Mouse (Mus musculus): ENCODE data around the gene Ifna1. TPM values are rescaled to one million over a fixed set of nuclear protein-coding genes. Genes with fewer than 3 reads are reported as not detected.

The Ifna1 gene
- polyA plus RNA-seq, 1 experiment from 2014 or later = not detected

- H3K4me3 ChIP-seq (ENCODE audit: low read depth, low read length) = no peak within 1 kb of the TSS
- H3K4me1 ChIP-seq (replicated peaks; ENCODE audit: control insufficient read depth, insufficient read depth, low read length) = no peaks in the 10 kb centered on the region
- H3K27ac ChIP-seq (ENCODE audit: low read depth, low read length) = no peak within 1 kb of the TSS
- no peak within 1 kb of the TSS for H3K4me2 ChIP-seq (replicated peaks; ENCODE audit: low read depth, low read length)
- ATAC-seq (ENCODE audit: low FRiP score) (no peak), DNase-seq (ENCODE audit: low spot score) (no peak)
- no peaks in the 10 kb centered on the region for H3K36me3 ChIP-seq (ENCODE audit: control insufficient read depth, insufficient read depth, low read length)
- WGBS = 89% methylated on average over 8 of the region's 8 CpGs
- H3K9me3 ChIP-seq (ENCODE audit: control insufficient read depth, low read length) = no peaks in the 10 kb centered on the region
- no peaks in the 10 kb centered on the region for H3K27me3 ChIP-seq (ENCODE audit: control insufficient read depth, insufficient read depth, low read length)
- no peak within 1 kb of the TSS for H3K9ac ChIP-seq (ENCODE audit: low read depth, low read length)
Observed at GRCm38 (mm10) chr4:88880101-88880500, 30.2 kb downstream of the Ifna1 start, which contains the start of gene Ifne. Ifne (minus strand) TSS chr4:88880201.

DNA sequence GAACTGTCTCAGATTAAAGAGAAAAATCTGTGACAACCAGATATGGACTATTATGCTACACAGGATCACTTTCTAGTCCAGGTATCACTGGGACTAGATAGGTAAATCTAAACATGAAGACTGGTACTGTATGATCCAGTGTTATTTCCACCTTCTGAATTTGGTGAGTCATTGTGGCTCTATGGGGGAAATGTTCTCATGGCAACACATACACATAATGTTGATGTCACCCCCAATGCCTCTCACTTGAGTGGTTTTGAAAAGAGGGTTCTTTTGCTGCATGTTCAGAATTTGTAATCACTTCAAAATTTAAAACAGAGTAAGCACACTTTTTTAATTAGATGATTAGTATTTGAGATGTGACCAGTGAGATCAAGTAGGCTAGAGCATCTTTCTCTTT lies 38.3 kb downstream of the Ifna1 start:
- Histone ChIP-seq H3K4me1 (replicated peaks; ENCODE audit: control insufficient read depth, insufficient read depth, low read length) (no peaks in the 10 kb centered on the region), H3K9me3 (ENCODE audit: control insufficient read depth, low read length) (no peaks in the 10 kb centered on the region), H3K36me3 (ENCODE audit: control insufficient read depth, insufficient read depth, low read length) (no peaks in the 10 kb centered on the region), H3K27ac (ENCODE audit: low read depth, low read length) (no peak overlapping the region), H3K4me3 (ENCODE audit: low read depth, low read length) (no peak overlapping the region), H3K27me3 (ENCODE audit: control insufficient read depth, insufficient read depth, low read length) (no peaks in the 10 kb centered on the region), H3K4me2 (replicated peaks; ENCODE audit: low read depth, low read length) (no peak overlapping the region), H3K9ac (ENCODE audit: low read depth, low read length) (no peak overlapping the region)
- ATAC-seq (ENCODE audit: low FRiP score) (no peak), DNase-seq (ENCODE audit: low spot score) (no peak)

- Histone ChIP-seq H3K4me3 (ENCODE audit: low read depth, low read length) (no peak overlapping the region), H3K9ac (ENCODE audit: low read depth, low read length) (no peak overlapping the region), H3K9me3 (ENCODE audit: control insufficient read depth, low read length) (no peaks in the 10 kb centered on the region), H3K27ac (ENCODE audit: low read depth, low read length) (no peak overlapping the region), H3K4me1 (replicated peaks; ENCODE audit: control insufficient read depth, insufficient read depth, low read length) (no peaks in the 10 kb centered on the region), H3K27me3 (ENCODE audit: control insufficient read depth, insufficient read depth, low read length) (no peaks in the 10 kb centered on the region), H3K36me3 (ENCODE audit: control insufficient read depth, insufficient read depth, low read length) (no peaks in the 10 kb centered on the region), H3K4me2 (replicated peaks; ENCODE audit: low read depth, low read length) (no peak overlapping the region)
- DNase-seq (ENCODE audit: low spot score) (no peak), ATAC-seq (ENCODE audit: low FRiP score) (no peak)
Observed at GRCm38 (mm10) chr4:88893201-88893754, 43.4 kb downstream of the Ifna1 start.

Other genes starting within 250 kb of the Ifna1 start
- gene Ifna12, start 246.7 kb upstream of the Ifna1 start, polyA plus RNA-seq (2014; fragmentation: Nextera tagmentation; extraction: Ambion mirVana) = not detected in 2 replicates
- gene C87499, start 215.7 kb upstream of the Ifna1 start, polyA plus RNA-seq (2014; fragmentation: Nextera tagmentation; extraction: Ambion mirVana) = not detected in 2 replicates
- gene Ifna13, start 205.6 kb upstream of the Ifna1 start, polyA plus RNA-seq (2014; fragmentation: Nextera tagmentation; extraction: Ambion mirVana) = not detected in 2 replicates
- not detected in 2 replicates for gene Ifna16, start 173.2 kb upstream of the Ifna1 start, polyA plus RNA-seq (2014; fragmentation: Nextera tagmentation; extraction: Ambion mirVana)
- gene Ifna2, start 166.2 kb upstream of the Ifna1 start, polyA plus RNA-seq (2014; fragmentation: Nextera tagmentation; extraction: Ambion mirVana) = not detected in 2 replicates
- not detected in 2 replicates for gene Ifnab, start 158.7 kb upstream of the Ifna1 start, polyA plus RNA-seq (2014; fragmentation: Nextera tagmentation; extraction: Ambion mirVana)
- 0.77 and 1.2 TPM in 2 replicates for gene Gm26566, start 128.3 kb upstream of the Ifna1 start, polyA plus RNA-seq (2014; fragmentation: Nextera tagmentation; extraction: Ambion mirVana)
- 136 and 150 TPM in 2 replicates for gene Klhl9, start 127.6 kb upstream of the Ifna1 start, polyA plus RNA-seq (2014; fragmentation: Nextera tagmentation; extraction: Ambion mirVana)
- gene Gm13271, start 95.2 kb upstream of the Ifna1 start, polyA plus RNA-seq (2014; fragmentation: Nextera tagmentation; extraction: Ambion mirVana) = not detected in 2 replicates
- gene Gm13283, start 90.0 kb upstream of the Ifna1 start, polyA plus RNA-seq (2014; fragmentation: Nextera tagmentation; extraction: Ambion mirVana) = 0.20 and 0.32 TPM in 2 replicates
- not detected in 2 replicates for gene Gm13290, start 76.3 kb upstream of the Ifna1 start, polyA plus RNA-seq (2014; fragmentation: Nextera tagmentation; extraction: Ambion mirVana)
- gene Gm13289, start 73.2 kb upstream of the Ifna1 start, polyA plus RNA-seq (2014; fragmentation: Nextera tagmentation; extraction: Ambion mirVana) = not detected in 2 replicates
- gene Gm13272, start 70.2 kb upstream of the Ifna1 start, polyA plus RNA-seq (2014; fragmentation: Nextera tagmentation; extraction: Ambion mirVana) = not detected in 2 replicates
- not detected in 2 replicates for gene Ifnz, start 68.0 kb upstream of the Ifna1 start, polyA plus RNA-seq (2014; fragmentation: Nextera tagmentation; extraction: Ambion mirVana)
- gene Gm13276, start 64.4 kb upstream of the Ifna1 start, polyA plus RNA-seq (2014; fragmentation: Nextera tagmentation; extraction: Ambion mirVana) = not detected in 2 replicates
- gene Gm13277, start 61.5 kb upstream of the Ifna1 start, polyA plus RNA-seq (2014; fragmentation: Nextera tagmentation; extraction: Ambion mirVana) = not detected in 2 replicates
- gene Gm13278, start 58.5 kb upstream of the Ifna1 start, polyA plus RNA-seq (2014; fragmentation: Nextera tagmentation; extraction: Ambion mirVana) = not detected in 2 replicates
- gene Gm13275, start 55.6 kb upstream of the Ifna1 start, polyA plus RNA-seq (2014; fragmentation: Nextera tagmentation; extraction: Ambion mirVana) = not detected in 2 replicates
- not detected in 2 replicates for gene Gm13279, start 52.7 kb upstream of the Ifna1 start, polyA plus RNA-seq (2014; fragmentation: Nextera tagmentation; extraction: Ambion mirVana)
- gene Gm13285, start 50.4 kb upstream of the Ifna1 start, polyA plus RNA-seq (2014; fragmentation: Nextera tagmentation; extraction: Ambion mirVana) = 0.40 and 0.82 TPM in 2 replicates
- not detected in 2 replicates for gene Gm13287, start 46.8 kb upstream of the Ifna1 start, polyA plus RNA-seq (2014; fragmentation: Nextera tagmentation; extraction: Ambion mirVana)
- not detected in 2 replicates for gene Gm13288, start 44.6 kb upstream of the Ifna1 start, polyA plus RNA-seq (2014; fragmentation: Nextera tagmentation; extraction: Ambion mirVana)
- not detected in 2 replicates for gene Ifna7, start 33.9 kb upstream of the Ifna1 start, polyA plus RNA-seq (2014; fragmentation: Nextera tagmentation; extraction: Ambion mirVana)
- not detected in 2 replicates for gene Ifna11, start 30.1 kb upstream of the Ifna1 start, polyA plus RNA-seq (2014; fragmentation: Nextera tagmentation; extraction: Ambion mirVana)
- gene Ifna6, start 22.7 kb upstream of the Ifna1 start, polyA plus RNA-seq (2014; fragmentation: Nextera tagmentation; extraction: Ambion mirVana) = not detected in 2 replicates
- gene Ifna5, start 14.6 kb upstream of the Ifna1 start, polyA plus RNA-seq (2014; fragmentation: Nextera tagmentation; extraction: Ambion mirVana) = not detected in 2 replicates
- not detected in 2 replicates for gene Ifna4, start 8.2 kb upstream of the Ifna1 start, polyA plus RNA-seq (2014; fragmentation: Nextera tagmentation; extraction: Ambion mirVana)
- gene Ifne, start 30.1 kb downstream of the Ifna1 start, polyA plus RNA-seq (2014; fragmentation: Nextera tagmentation; extraction: Ambion mirVana) = not detected in 2 replicates

Data from hindbrain, embryonic 11.5 days (tissue).